Mouse (Mus musculus) embryonic facial prominence, embryonic 11.5 days (tissue): ENCODE measurements around the gene Pcp4l1. TPM values are rescaled to one million over a fixed set of nuclear protein-coding genes. Genes with fewer than 3 reads are reported as not detected.

ENCODE experiments used
- ATAC-seq: fragments of 200-750 bp; cut with Nextera tagmentation; replicated peaks from 2 replicates; pipeline ENCODE4 v1.8.0; 2017; ENCODE audit warnings: low read depth; ENCODE audit not compliant: insufficient number of reproducible peaks, low FRiP score, low TSS enrichment
- DNase-seq: peaks from one replicate; pipeline ENCODE4 v3.0.0-alpha.2; 2015; ENCODE audit warnings: low spot score
- H3K27ac ChIP-seq: fragments of 300-500 bp; sonication (generic); replicated peaks from 2 replicates; pipeline ENCODE4 v1.5.1; 2014; ENCODE audit warnings: mild to moderate bottlenecking, low read depth, low read length, control low read depth
- H3K27me3 ChIP-seq: fragments of 300-500 bp; sonication (generic); 2 replicates; pipeline ENCODE4 v1.6.1; 2014; ENCODE audit warnings: mild to moderate bottlenecking, low read length, moderate library complexity, mixed read lengths; ENCODE audit not compliant: control insufficient read depth, insufficient read depth
- H3K36me3 ChIP-seq: fragments of 300-500 bp; sonication (generic); replicated peaks from 2 replicates; pipeline ENCODE4 v1.6.1; 2014; ENCODE audit warnings: low read depth, mild to moderate bottlenecking, low read length, moderate library complexity, mixed read lengths; ENCODE audit not compliant: control insufficient read depth, insufficient read depth
- H3K4me1 ChIP-seq: fragments of 300-500 bp; sonication (generic); 2 replicates; pipeline ENCODE4 v1.6.1; 2014; ENCODE audit warnings: low read length, mixed read lengths; ENCODE audit not compliant: control insufficient read depth, insufficient read depth
- H3K4me2 ChIP-seq: fragments of 300-500 bp; sonication (generic); 2 replicates; pipeline ENCODE4 v1.6.1; 2014; ENCODE audit warnings: low read depth, mild to moderate bottlenecking, control low read depth, low read length, moderate library complexity
- H3K4me3 ChIP-seq: fragments of 300-500 bp; sonication (generic); 2 replicates; pipeline ENCODE4 v1.5.1; 2014; ENCODE audit warnings: low read depth, low read length, control low read depth
- H3K9ac ChIP-seq: fragments of 300-500 bp; sonication (generic); replicated peaks from 2 replicates; pipeline ENCODE4 v1.6.1; 2014; ENCODE audit warnings: mild to moderate bottlenecking, control low read depth, low read length
- H3K9me3 ChIP-seq: fragments of 300-500 bp; sonication (generic); replicated peaks from 2 replicates; pipeline ENCODE4 v1.6.1; 2016; ENCODE audit warnings: mild to moderate bottlenecking, low read length, inconsistent platforms, mixed read lengths; ENCODE audit not compliant: control insufficient read depth
- WGBS: fragments of 180-500 bp; shearing (Covaris S2); extraction: QIAGEN DNeasy Blood & Tissue Kit; methylation state at CpG from one replicate; pipeline ENCODE4 v1.1.7; 2014; 5-methylcytosine and 5-hydroxymethylcytosine counted together
- polyA plus RNA-seq: library from polyadenylated mRNA; unstranded; fragments of >200 nt; fragmentation: Nextera tagmentation; extraction: Ambion mirVana; gene quantifications from 2 replicates; pipeline ENCODE4 v1.2.1, GENCODE M21; 2014

Gene Pcp4l1
- polyA plus RNA-seq, 1 experiment from 2014 or later = 15.6 TPM

DNA sequence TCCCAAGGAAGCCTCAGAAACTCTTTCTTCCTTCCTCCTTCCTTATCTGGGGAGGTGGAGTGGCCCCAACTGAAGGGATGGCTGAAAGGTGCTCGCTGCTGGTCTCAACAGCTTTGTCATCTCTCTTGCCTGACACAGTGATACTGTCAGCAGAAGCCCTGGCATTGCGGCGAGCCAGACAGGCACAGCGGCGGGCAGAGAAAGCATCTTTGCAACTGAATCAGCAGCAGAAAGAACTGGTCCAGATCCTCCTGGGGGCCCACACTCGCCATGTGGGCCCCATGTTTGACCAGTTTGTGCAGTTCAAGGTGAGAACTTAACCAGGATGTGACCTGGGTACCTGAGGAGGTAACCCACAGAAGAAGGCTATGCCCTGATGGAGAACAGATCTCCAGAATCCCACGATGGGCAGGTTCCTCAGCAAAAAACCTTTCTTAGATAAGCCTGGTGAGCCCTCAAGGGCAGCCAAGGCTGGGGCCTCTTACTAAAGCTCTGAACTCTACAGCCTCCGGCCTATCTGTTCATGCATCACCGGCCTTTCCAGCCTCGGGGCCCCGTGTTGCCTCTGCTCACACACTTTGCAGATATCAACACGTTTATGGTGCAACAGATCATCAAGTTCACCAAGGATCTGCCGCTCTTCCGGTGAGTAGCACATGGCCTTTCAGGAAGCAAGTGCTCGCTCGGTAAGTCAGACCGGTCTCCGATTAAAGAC, 20.3 kb upstream of the Pcp4l1 start:
- Histone ChIP-seq H3K4me3 (no peak overlapping the region), H3K9me3 (no peaks in the 10 kb centered on the region), H3K4me2 (no peak overlapping the region), H3K27ac (no peak overlapping the region), H3K9ac (no peak overlapping the region), H3K27me3 (no peaks in the 10 kb centered on the region), H3K4me1 (no peaks in the 10 kb centered on the region), H3K36me3 (no peaks in the 10 kb centered on the region)
- ATAC-seq = no peak
- DNase-seq = no peak
- WGBS = 89% methylated on average over 18 of the region's 18 CpGs

DNA sequence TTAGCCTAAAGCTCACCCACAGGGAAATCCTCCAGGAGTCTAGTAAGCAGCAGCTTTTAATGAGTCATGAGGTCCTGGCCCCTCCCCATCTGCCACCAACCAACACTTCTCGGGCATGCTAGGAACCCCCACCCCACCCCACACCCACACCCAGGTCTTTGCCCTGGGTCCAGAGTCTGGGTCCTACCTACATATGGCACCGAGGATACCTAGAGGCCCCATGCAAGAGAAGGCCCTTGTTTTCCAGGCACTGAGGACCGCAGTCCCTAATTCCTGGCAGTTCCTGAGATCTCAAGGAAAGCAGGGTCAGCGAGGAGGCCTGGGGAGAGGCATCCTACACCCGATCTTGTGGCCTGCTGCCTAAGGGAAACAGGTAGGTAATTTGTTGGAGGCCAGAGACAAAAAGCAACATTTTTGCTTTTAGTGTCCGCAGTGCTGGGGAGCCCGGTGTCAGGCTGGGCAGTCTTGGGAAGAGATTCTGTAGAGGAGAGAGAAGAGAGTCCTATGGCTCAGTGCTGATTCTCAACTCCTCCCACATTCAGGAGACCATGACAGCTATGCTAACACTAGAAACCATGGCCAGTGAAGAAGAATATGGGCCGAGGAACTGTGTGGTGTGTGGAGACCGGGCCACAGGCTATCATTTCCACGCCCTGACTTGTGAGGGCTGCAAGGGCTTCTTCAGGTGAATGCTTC, 17.9 kb upstream of the Pcp4l1 start, which contains the start of gene Nr1i3:
Gene Nr1i3 (plus strand): TSS at position 170 of the 696 bp plus-strand sequence.
- ATAC-seq = no peak
- 72% methylated on average over 10 of the region's 10 CpGs for WGBS
- Histone ChIP-seq H3K27me3 (no peaks in the 10 kb centered on the region), H3K4me3 (no peak within 1 kb of the TSS), H3K36me3 (no peaks in the 10 kb centered on the region), H3K9me3 (no peaks in the 10 kb centered on the region), H3K27ac (no peak within 1 kb of the TSS), H3K9ac (no peak within 1 kb of the TSS), H3K4me1 (no peaks in the 10 kb centered on the region), H3K4me2 (no peak within 1 kb of the TSS)
- no peak for DNase-seq

DNA sequence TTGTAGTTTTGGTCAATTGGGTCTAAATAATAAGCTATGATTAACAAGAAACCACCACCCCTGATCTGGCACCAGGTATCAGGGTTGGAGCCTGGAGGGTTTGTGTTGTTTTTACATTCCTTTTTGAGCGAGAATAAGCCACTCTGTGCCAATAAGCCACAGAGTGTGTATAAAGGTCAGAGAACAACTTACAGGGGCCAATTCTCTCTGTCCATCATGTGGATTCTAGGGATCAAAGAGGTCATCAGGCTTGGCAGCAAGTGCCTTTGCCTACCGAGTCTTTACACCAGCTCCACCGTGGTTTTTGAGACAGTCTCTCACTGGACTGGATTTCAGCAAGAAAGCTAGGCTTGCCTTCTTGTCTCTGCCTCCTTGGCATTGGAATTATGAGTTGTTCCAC, 16.8 kb upstream of the Pcp4l1 start:
- ATAC-seq (no peak), DNase-seq (no peak)
- Histone ChIP-seq H3K4me3 (no peak overlapping the region), H3K36me3 (no peaks in the 10 kb centered on the region), H3K4me2 (no peak overlapping the region), H3K27ac (no peak overlapping the region), H3K9me3 (no peaks in the 10 kb centered on the region), H3K9ac (no peak overlapping the region), H3K27me3 (no peaks in the 10 kb centered on the region), H3K4me1 (no peaks in the 10 kb centered on the region)
- WGBS = 33% methylated on average over 3 of the region's 3 CpGs

DNA sequence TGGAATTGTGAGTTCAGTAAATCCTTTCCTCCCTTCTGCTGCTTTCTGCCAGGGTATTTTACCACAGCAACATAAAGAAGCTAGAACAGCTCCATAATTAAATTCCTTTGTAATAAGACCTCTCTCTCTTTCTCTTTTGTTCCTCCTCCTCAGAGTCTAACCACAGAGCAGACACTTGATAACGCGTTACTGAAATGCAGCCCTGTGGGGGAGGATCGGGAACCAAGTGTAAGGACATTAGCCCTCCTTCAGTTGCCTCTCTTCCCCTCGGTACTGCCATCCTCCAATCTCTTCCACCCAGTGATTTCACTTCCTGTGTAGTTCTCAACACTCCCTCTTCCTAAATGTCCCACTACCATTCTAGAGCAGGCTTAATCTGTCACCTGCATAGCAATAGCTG, 13.3 kb upstream of the Pcp4l1 start:
- Histone ChIP-seq H3K36me3 (no peaks in the 10 kb centered on the region), H3K4me2 (no peak overlapping the region), H3K27me3 (no peaks in the 10 kb centered on the region), H3K4me3 (no peak overlapping the region), H3K4me1 (no peaks in the 10 kb centered on the region), H3K27ac (no peak overlapping the region), H3K9me3 (no peaks in the 10 kb centered on the region), H3K9ac (no peak overlapping the region)
- no peak for DNase-seq
- no peak for ATAC-seq
- 24% methylated on average over 4 of the region's 4 CpGs for WGBS

DNA sequence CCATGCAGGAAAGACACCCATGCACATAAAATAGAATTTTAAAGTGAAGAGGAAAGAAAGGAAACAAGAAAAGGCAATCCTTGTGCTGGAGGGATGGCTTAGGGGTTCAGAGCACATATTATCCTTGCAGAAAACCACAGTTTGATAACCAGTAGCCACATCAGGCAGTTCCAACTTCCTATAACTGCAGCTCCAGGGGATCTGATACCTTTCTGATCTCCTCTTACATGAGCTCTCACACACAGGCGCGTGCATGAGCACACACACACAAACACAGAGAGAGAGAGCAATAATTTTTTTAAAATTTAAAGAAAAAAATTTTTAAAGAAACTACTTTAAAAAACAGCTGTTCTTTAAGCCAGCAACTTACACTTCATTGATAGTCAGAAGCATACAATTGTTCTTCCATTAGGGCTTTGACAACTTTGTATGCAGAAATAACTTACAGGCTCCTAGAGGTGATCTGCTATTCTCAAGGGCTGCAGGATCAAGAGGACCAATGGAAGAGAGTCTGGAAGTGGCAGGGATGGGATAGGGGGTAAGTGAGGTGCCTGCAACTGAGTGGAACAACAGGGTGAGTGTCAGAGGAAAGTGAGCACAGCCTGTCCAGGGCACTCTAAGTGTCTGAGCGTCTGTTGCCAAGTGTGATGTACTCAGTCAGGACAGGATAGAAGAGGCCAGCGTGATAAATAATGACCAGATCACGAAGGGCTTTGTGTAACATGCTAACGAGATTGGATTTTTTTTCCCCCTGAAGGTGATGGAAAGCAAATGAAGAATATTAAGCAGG, 9.8 kb upstream of the Pcp4l1 start:
- Histone ChIP-seq H3K27ac (no peak overlapping the region), H3K9me3 (no peaks in the 10 kb centered on the region), H3K4me2 (no peak overlapping the region), H3K36me3 (no peaks in the 10 kb centered on the region), H3K4me3 (no peak overlapping the region), H3K27me3 (no peaks in the 10 kb centered on the region), H3K4me1 (no peaks in the 10 kb centered on the region), H3K9ac (no peak overlapping the region)
- no peak for ATAC-seq
- DNase-seq = no peak
- 82% methylated on average over 6 of the region's 6 CpGs for WGBS

DNA sequence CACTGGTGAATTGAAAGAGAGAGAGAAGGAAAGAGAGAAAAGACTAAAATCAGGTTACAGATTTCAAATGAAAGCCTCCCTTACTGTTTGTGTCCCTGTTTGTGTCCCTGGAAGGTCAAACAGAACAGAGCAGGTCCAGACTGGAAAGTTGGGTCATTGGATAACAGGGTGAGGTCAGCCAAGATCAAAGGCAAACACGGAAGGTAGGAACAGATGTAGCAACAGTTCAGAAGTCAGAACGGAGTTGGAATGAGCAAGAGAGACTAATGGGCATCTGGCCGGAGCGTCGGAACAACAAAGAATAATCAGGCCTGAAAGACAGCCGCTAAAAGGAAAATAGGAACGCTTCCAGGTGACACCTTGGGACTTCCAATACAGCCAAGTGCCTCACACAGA, 8.2 kb upstream of the Pcp4l1 start:
- no peak overlapping the region for H3K4me3 ChIP-seq
- no peaks in the 10 kb centered on the region for H3K9me3 ChIP-seq
- H3K36me3 ChIP-seq = no peaks in the 10 kb centered on the region
- WGBS = 53% methylated on average over 7 of the region's 7 CpGs
- DNase-seq (no peak), ATAC-seq (no peak)
- H3K9ac ChIP-seq = no peak overlapping the region
- H3K4me2 ChIP-seq = no peak overlapping the region
- H3K4me1 ChIP-seq = no peaks in the 10 kb centered on the region
- H3K27me3 ChIP-seq = no peaks in the 10 kb centered on the region
- H3K27ac ChIP-seq = no peak overlapping the region

DNA sequence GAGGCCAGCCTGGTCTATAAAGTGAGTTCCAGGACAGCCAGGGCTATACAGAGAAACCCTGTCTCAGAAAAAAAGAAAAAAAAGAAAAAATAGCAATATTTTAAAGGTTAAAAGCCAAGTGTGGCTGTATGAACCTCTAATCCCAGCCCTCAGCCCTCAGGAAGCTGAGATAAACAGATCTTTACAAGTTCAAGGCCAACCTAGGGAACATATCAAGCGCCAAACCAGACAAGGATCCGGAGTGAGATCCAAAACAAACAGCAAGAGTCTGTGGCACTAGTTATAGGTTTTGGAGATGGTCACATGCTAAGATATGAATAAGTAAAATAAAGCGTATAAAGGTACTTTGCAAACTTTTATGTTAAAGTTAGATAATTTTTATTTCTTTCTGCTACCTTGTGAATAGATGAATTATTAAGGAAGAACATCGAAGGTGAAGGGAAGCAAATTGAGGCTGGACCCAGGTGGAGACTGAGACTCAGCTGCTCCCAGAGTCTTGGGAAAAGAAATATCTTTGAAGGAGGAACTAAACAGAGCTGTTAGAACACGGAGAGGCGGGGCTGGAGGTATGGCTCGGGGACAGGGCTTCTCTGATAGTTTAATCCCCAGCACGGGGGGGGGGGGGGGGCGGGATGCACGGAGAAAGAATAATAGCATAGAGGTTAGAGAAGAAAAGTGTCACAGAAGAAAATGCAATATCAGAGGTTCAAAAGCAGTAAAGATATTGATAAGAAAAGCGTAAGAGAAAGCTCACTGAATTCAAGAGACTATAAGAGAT, 7.6 kb upstream of the Pcp4l1 start:
- WGBS = 54% methylated on average over 10 of the region's 11 CpGs
- Histone ChIP-seq H3K4me2 (no peak overlapping the region), H3K4me3 (no peak overlapping the region), H3K27me3 (no peaks in the 10 kb centered on the region), H3K9me3 (no peaks in the 10 kb centered on the region), H3K4me1 (no peaks in the 10 kb centered on the region), H3K27ac (no peak overlapping the region), H3K9ac (no peak overlapping the region), H3K36me3 (no peaks in the 10 kb centered on the region)
- DNase-seq (no peak), ATAC-seq (no peak)
